Mouse (Mus musculus) T-helper 1 cell (primary cell): Measurements from ENCODE around the gene 1700066M21Rik.

Experiments
- in situ Hi-C: fragments of 300-600 bp; cut with MboI, MseI; formaldehyde crosslinking; loops from one replicate; pipeline ENCODE4 v1.15.1; 2025; ENCODE audit warnings: high pct_unique_total_duplicates

1700066M21Rik gene

GRCm38 (mm10) chr1:57377376-57378341 is at the start of gene 1700066M21Rik:
TSS of gene 1700066M21Rik (plus strand) at chr1:57377620.
- in situ Hi-C loops: no loop called here

DNA sequence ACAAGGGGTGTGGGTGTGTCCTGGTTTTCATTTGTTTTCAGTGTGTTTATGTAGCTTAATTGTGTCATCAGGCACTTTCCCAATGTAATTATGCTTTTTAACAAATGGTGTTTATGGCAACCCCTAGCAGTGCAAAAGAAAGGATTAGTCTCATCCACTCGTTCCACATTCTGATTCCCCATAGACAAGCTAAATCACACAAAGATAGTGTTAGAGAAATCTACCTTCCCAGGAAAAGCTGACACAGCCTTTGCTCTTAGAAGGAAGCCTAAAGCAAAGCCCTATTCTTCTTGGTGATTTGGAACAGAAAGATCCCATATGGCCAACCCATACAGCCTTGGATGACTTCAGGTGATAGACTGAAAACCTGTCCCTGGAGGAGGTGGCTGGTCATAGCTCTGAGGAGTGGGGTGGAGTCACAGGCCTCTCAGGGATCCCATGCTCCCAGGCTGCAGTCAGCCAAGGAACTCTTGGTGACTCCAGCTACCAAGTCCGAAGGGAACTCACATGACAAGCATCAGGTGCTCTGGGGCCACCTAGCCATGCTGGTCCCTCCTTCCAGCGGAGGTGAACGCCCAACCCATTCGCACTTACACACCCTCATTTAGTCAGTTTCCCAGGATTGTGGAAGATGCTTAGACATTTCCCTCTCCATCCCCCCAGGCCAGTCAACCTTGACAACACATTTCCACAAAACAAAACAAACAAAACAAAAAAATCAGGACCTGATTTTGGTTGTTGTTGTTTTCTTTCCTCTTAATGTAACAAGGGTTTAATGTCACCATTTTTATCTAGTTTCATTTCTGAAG is 47.9 kb upstream of the 1700066M21Rik start:
- in situ Hi-C loops: no loop called here

DNA sequence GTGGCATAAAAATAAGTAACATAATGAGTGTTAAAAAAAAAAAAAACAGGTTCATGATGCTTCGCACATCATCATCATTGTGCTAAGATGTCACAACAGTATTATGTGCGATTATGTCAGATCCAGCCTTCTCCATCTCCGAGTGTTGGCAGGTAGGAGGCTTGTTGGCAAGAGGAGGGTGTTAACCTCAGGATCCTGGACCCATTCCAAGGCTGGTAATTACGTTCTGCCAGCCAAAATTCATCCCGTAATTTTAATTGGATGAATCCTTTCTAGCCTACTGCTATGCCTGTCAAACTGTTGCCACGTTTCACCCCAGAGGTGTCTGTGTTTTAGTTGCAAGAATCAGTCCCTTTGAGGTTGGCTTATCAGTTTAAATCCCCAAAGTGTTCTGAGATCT is 47.2 kb upstream of the 1700066M21Rik start:
- in situ Hi-C loops: no loop called here

GRCm38 (mm10) chr1:57332040-57332439 is 45.4 kb upstream of the 1700066M21Rik start:
- in situ Hi-C loops: no loop called here

DNA sequence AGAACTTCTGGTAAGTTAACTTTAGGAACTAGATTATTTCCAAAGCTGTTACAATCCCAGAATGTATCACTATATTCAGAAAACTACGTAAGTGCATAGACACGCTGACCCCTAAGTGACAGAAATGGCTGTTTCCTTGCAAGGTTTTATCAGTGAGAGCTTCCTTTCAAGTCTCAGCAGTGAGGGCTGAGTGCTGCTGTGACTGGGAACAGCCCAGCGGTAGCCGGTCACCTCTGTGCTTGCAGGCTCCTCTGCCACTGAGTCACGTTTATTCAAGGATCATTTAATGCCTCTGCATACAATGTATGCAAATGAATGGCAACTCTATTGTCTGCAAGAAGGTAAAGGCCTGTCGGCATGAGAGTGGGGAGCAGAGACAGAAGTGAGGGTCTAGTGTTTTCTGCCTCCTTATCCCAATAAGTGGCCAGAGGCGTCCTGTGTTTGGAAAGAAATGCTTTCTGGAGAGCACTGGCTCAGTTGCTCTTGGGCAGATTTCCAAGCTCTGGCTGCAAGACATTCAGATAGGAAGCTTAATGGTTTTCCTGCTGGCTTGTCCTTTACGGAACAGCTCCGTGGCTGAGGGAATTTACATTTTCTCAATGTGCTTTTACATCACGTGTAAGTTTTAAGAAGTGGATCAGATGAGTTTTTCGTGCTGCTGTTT is 43.7 kb upstream of the 1700066M21Rik start:
- in situ Hi-C loops: no loop called here

DNA sequence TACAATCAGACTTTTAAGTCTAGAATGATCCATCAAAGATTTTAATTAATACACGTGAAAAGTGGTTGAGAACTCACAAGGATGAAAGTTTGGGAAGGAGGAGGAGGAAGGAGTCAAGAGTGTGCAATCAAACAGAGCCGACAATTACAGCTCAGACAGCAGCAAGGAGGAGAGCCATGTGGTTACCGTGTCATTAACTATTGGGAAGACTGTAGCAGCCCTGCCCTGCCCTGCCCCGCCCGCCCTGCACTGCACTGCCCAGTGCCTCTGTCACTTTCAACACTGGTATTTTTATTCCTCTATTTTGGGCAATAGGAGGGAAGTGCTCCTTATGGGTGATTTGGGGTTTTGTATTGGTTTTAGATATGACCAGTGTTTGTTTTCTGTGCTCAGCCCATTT is 42.2 kb upstream of the 1700066M21Rik start:
- in situ Hi-C loops: no loop called here

DNA sequence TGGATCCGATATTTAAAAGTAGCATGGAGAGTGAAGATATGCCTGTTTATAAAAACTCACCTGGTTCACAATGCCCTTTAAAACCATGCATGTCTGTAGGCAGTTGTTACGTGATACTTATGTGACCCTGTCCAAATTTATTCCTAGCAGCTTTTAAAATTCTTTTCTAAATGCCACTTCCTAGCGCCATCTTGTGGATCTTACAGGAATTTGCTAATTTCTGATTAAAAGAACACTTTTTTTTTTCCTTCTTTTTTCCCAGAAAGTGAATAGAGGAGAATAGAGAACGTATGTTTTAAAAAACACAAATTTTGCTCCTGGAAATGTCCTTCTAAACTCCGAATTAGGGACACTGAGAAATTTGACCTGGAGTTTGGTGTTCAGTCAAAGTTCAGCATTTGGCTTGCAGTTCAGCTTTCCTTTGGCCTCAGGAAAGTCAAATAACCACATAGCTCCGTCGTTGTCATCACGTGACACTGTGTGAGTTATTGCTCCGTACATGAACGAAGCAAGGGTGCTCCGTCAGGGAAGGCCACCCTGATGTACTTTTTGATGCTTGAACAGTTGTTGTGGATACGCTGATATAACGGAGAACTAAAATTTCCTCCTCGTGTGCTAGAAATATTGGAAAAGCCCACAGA is 38.1 kb upstream of the 1700066M21Rik start:
- in situ Hi-C loops: no loop called here

GRCm38 (mm10) chr1:57341197-57341596 is 36.2 kb upstream of the 1700066M21Rik start:
- in situ Hi-C loops: no loop called here

DNA sequence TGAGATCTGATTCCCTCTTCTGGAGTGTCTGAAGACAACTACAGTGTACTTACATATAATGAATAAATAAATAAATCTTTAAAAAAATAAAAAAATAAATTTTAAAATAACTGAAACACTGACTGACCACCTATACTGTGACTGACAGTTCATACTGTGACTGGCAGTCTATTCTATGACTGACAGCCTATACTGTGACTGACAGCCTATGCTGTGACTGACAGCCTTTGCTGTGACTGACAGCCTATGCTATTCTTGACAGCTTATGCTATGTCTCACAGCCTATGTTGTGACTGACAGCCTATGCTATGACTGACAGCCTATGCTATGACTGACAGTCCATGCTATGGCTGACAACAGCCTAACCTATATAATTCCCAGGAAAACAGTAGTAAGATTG is 29.9 kb upstream of the 1700066M21Rik start:
- in situ Hi-C loops: no loop called here

- in situ Hi-C loops: no loop called here
Measured at GRCm38 (mm10) chr1:57351941-57352340, 25.5 kb upstream of the 1700066M21Rik start.

DNA sequence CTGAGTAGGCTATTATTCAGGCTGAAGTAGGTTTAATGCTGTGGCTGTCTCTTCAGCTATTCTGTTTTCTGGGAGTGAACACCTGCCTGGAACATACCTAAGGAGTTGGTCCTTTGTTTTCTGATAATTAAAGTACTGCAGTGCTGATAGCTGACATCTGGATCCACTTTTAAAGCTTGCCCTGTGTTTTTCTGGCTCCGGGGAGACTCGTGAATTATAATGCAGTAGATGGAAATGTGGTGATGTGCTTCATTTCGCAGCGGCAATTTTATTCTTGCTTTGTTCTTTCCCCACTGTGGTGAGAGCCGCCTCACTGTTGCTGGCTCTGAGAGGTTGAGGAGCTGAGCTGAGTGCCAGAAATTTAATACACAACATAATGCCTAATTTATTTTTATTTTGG is 18.9 kb upstream of the 1700066M21Rik start:
- in situ Hi-C loops: no loop called here

DNA sequence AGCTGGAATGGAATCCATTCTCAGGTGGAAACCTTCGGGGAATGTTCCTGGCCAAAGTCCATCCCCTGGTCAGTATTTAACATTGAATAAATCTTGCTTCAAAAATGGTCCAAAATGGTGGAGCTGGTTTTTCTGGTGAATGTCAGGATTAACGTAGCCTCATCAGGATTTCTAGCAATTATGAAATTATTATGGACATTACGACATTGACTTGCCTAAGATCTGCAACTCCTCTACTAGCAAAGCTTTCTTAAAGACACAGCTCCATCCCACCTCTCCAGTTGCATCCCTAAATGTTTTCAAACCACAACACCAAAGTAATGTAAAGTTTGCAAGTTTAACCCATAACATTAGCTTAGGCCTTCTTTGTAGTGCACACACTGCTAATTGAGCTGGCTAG is 10.0 kb upstream of the 1700066M21Rik start:
- in situ Hi-C loops: no loop called here

GRCm38 (mm10) chr1:57369111-57369510 is 8.3 kb upstream of the 1700066M21Rik start:
- in situ Hi-C loops: no loop called here

GRCm38 (mm10) chr1:57370451-57370850 is 7.0 kb upstream of the 1700066M21Rik start:
- in situ Hi-C loops: no loop called here

DNA sequence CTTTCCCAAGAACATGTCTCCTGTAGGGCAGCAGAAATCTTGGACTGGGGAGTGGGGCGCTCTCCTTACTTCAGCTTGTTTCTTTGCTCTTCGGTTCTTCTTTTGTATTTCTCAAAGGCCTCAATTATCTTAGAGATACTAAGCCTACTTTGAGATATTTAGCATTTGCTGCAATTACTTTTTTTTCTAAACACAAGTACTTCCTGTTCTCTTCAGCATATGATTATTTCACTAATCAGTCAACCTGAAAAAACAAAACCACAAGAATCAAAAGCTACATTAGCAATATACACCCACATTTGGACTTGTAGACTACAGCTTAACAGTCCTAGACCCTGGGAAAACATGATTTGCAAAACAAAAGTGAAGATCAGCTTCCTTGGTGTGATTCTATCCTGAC is 2.1 kb upstream of the 1700066M21Rik start:
- in situ Hi-C loops: no loop called here

GRCm38 (mm10) chr1:57376806-57377205 is 614 bp upstream of the 1700066M21Rik start:
- in situ Hi-C loops: no loop called here

DNA sequence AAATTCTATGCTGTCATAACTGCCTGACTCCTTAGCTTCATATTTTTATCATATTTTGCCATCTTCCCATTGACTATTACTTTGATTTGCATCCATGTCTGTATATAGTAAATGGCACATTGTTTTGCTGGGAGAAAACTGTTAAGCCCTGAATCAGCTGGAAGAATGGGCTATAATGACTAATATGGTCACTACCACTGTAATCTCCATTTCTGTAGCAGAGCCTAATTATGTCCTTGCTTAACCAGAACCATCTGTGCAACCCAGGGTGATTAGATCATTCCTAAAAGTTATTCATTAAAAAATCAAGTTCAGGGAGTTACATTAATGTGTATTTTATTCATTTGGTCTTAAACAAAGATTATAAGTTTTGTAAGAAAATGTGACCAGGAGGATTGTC is 9.1 kb downstream of the 1700066M21Rik start:
- in situ Hi-C loops: no loop called here

DNA sequence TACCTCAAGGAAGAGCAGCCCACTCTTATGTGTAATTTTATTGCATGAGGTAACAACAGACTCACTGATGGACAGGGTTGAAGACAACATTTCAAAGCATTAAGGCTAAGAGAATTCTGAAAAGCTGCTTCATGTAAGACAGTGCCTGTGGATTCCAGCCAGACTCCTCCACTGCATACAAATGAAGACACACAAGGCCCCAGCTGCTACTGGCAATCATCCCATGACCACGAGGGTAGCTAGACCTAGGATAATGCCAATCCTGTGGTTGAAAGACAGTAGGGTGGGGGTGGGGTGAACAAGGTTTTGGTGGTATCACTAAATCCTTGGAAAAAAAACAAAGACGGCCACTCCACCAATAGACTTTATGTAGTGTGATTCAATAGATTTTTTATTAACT is 10.5 kb downstream of the 1700066M21Rik start:
- in situ Hi-C loops: no loop called here

- in situ Hi-C loops: no loop called here
Measured at GRCm38 (mm10) chr1:57388402-57389155, 11.2 kb downstream of the 1700066M21Rik start.

DNA sequence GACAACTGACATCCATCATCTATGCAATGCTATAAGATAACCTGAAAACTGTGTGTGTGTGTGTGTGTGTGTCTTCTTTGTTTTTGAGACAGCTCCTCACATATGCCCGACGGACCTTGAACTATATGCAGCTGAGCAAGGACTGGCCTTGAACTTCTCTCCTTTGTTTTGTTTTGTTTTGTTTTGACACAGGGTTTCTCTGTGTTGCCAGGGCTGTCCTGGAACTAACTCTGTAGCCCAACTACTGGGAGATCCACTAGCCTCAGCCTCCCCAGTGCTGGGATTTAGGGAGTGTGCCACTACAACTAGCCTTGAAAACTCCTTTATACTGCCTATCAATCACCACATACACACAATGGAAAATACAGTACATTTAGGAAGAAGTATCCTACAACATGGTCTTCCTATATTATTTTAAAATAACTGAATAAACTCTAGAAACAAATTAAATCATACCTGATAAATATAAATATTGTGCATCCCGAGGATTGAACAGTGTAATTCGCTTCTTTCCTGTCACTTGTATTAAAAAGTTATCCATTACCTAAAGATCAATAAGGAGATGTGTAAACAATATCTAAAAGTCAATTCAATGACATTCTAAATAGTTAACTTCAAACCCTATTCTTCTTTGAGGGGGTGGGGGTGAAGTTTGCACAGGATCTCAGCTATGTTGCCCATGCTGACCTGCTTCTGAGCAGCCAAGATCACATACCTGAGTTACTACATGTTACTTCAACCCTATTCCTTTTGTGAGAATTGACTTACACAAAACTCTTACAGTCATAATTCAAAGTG is 13.8 kb downstream of the 1700066M21Rik start:
- in situ Hi-C loops: no loop called here
